Mouse (Mus musculus) olfactory bulb, adult 2 months (tissue): ENCODE measurements around the gene Szt2. TPM values are rescaled to one million over a fixed set of nuclear protein-coding genes. Genes with fewer than 3 reads are reported as not detected.

Experiments
- H3K27ac ChIP-seq: fragments of 200-500 bp; 2 replicates; pipeline ENCODE4 v1.5.1; 2012; ENCODE audit warnings: low read depth, low read length; ENCODE audit not compliant: insufficient read depth
- H3K4me1 ChIP-seq: fragments of 200-500 bp; 2 replicates; pipeline ENCODE4 v1.6.1; 2012; ENCODE audit warnings: low read length; ENCODE audit not compliant: control insufficient read depth, insufficient read depth
- H3K4me3 ChIP-seq: fragments of 200-500 bp; 2 replicates; pipeline ENCODE4 v1.5.1; 2012; ENCODE audit warnings: mild to moderate bottlenecking, low read depth, low read length, moderate library complexity; ENCODE audit not compliant: insufficient read depth
- CTCF ChIP-seq: fragments of 200-500 bp; IDR thresholded peaks from 2 replicates; pipeline ENCODE4 v1.5.1; 2012; ENCODE audit warnings: low read depth, mild to moderate bottlenecking, low read length, moderate library complexity; ENCODE audit not compliant: insufficient read depth
- POLR2A ChIP-seq: fragments of 200-500 bp; IDR thresholded peaks from 2 replicates; pipeline ENCODE4 v1.6.1; 2012; ENCODE audit warnings: mild to moderate bottlenecking, low read depth, low read length, moderate library complexity; ENCODE audit not compliant: insufficient read depth
- WGBS: fragments of 180-500 bp; shearing (Covaris S2); methylation state at CpG from one replicate; pipeline ENCODE4 v1.1.7; 2018; 5-methylcytosine and 5-hydroxymethylcytosine counted together
- polyA plus RNA-seq: library from polyadenylated mRNA; stranded (reverse); fragments of >200 nt; gene quantifications from 2 replicates; pipeline ENCODE4 v1.2.4, GENCODE M21; 2012; ENCODE audit warnings: low replicate concordance; ENCODE audit not compliant: missing spikeins, insufficient read depth, insufficient read length

Gene Szt2
- polyA plus RNA-seq, 1 experiment, result not detected

GRCm38 (mm10) chr4:118354289-118354688 is 54.8 kb downstream of the Szt2 start:
- Histone ChIP-seq H3K4me1 (no peaks in the 10 kb centered on the region), H3K27ac (no peak overlapping the region), H3K4me3 (no peak overlapping the region)
- TF ChIP-seq CTCF (no peak), POLR2A (no peak)
- WGBS, result 64% methylated on average over 3 of the region's 3 CpGs

- TF ChIP-seq POLR2A (no peak), CTCF (no peak)
- no peak overlapping the region for H3K27ac ChIP-seq
- H3K4me1 ChIP-seq, result no peaks in the 10 kb centered on the region
- no peak overlapping the region for H3K4me3 ChIP-seq
- 35% methylated on average over 6 of the region's 6 CpGs for WGBS
Observed at GRCm38 (mm10) chr4:118353689-118354088, 55.4 kb downstream of the Szt2 start.

- Histone ChIP-seq H3K4me3 (no peak overlapping the region), H3K4me1 (no peaks in the 10 kb centered on the region), H3K27ac (no peak overlapping the region)
- WGBS, result 94% methylated on average over 3 of the region's 3 CpGs
- TF ChIP-seq CTCF (no peak), POLR2A (no peak)
Observed at GRCm38 (mm10) chr4:118351828-118352227, 57.2 kb downstream of the Szt2 start.

GRCm38 (mm10) chr4:118350864-118351263 is 58.2 kb downstream of the Szt2 start:
- TF ChIP-seq CTCF, result no peak
- TF ChIP-seq POLR2A, result no peak
- Histone ChIP-seq H3K27ac (no peak overlapping the region), H3K4me1 (no peaks in the 10 kb centered on the region), H3K4me3 (no peak overlapping the region)
- WGBS, result 95% methylated on average over 2 of the region's 2 CpGs

- Histone ChIP-seq H3K27ac (no peak overlapping the region), H3K4me3 (no peak overlapping the region), H3K4me1 (no peaks in the 10 kb centered on the region)
- WGBS, result 69% methylated on average over 13 of the region's 13 CpGs
- TF ChIP-seq POLR2A (no peak), CTCF (no peak)
Observed at GRCm38 (mm10) chr4:118347529-118348309, 61.4 kb downstream of the Szt2 start.

GRCm38 (mm10) chr4:118341447-118341846 is 67.6 kb downstream of the Szt2 start:
- Histone ChIP-seq H3K27ac (no peak overlapping the region), H3K4me1 (no peaks in the 10 kb centered on the region), H3K4me3 (no peak overlapping the region)
- TF ChIP-seq CTCF (no peak), POLR2A (no peak)
- 65% methylated on average over 3 of the region's 3 CpGs for WGBS

- Histone ChIP-seq H3K4me3 (no peak overlapping the region), H3K27ac (no peak overlapping the region), H3K4me1 (no peaks in the 10 kb centered on the region)
- no peak for TF ChIP-seq POLR2A
- no peak for TF ChIP-seq CTCF
- 18% methylated on average over 7 of the region's 7 CpGs for WGBS
Observed at GRCm38 (mm10) chr4:118336658-118337057, 72.4 kb downstream of the Szt2 start.

- 92% methylated on average over 4 of the region's 4 CpGs for WGBS
- TF ChIP-seq POLR2A, result no peak
- no peak for TF ChIP-seq CTCF
- no peaks in the 10 kb centered on the region for H3K4me1 ChIP-seq
- no peak overlapping the region for H3K27ac ChIP-seq
- H3K4me3 ChIP-seq, result no peak overlapping the region
Observed at GRCm38 (mm10) chr4:118335991-118336390, 73.1 kb downstream of the Szt2 start.

- 58% methylated on average over 4 of the region's 4 CpGs for WGBS
- Histone ChIP-seq H3K4me1 (no peaks in the 10 kb centered on the region), H3K4me3 (no peak overlapping the region), H3K27ac (no peak overlapping the region)
- TF ChIP-seq CTCF, result no peak
- no peak for TF ChIP-seq POLR2A
Observed at GRCm38 (mm10) chr4:118331777-118332176, 77.3 kb downstream of the Szt2 start.

GRCm38 (mm10) chr4:118326476-118326875 is 82.6 kb downstream of the Szt2 start:
- H3K4me1 ChIP-seq, result no peaks in the 10 kb centered on the region
- TF ChIP-seq POLR2A, result no peak
- TF ChIP-seq CTCF, result no peak
- H3K27ac ChIP-seq, result no peak overlapping the region
- 83% methylated on average over 7 of the region's 7 CpGs for WGBS
- H3K4me3 ChIP-seq, result no peak overlapping the region
